Mouse (Mus musculus) forebrain, embryonic 16.5 days (tissue): ENCODE data around the gene Btnl10. TPM values are rescaled to one million over a fixed set of nuclear protein-coding genes. Genes with fewer than 3 reads are reported as not detected.

Source experiments
- ATAC-seq: fragments of 200-750 bp; cut with Nextera tagmentation; 2 replicates; pipeline ENCODE4 v1.8.0; 2017; ENCODE audit warnings: mild to moderate bottlenecking, moderate library complexity
- H3K27ac ChIP-seq: fragments of 300-500 bp; sonication (generic); 2 replicates; pipeline ENCODE4 v1.5.1; 2014; ENCODE audit warnings: low read length, control low read depth
- H3K27me3 ChIP-seq: fragments of 300-500 bp; sonication (generic); replicated peaks from 2 replicates; pipeline ENCODE4 v1.6.1; 2014; ENCODE audit warnings: low read length; ENCODE audit not compliant: control insufficient read depth, insufficient read depth
- H3K36me3 ChIP-seq: fragments of 300-500 bp; sonication (generic); 2 replicates; pipeline ENCODE4 v1.6.1; 2014; ENCODE audit not compliant: control insufficient read depth, insufficient read depth
- H3K4me1 ChIP-seq: fragments of 300-500 bp; sonication (generic); replicated peaks from 2 replicates; pipeline ENCODE4 v1.6.1; 2014; ENCODE audit warnings: low read length; ENCODE audit not compliant: control insufficient read depth, insufficient read depth
- H3K4me2 ChIP-seq: fragments of 300-500 bp; sonication (generic); 2 replicates; pipeline ENCODE4 v1.6.1; 2014; ENCODE audit warnings: mild to moderate bottlenecking, low read length, control low read depth
- H3K4me3 ChIP-seq: fragments of 300-500 bp; sonication (generic); replicated peaks from 2 replicates; pipeline ENCODE4 v1.5.1; 2014; ENCODE audit warnings: mild to moderate bottlenecking, low read length, control low read depth
- H3K9ac ChIP-seq: fragments of 300-500 bp; sonication (generic); replicated peaks from 2 replicates; pipeline ENCODE4 v1.6.1; 2014; ENCODE audit warnings: low read depth, low read length, control low read depth
- H3K9me3 ChIP-seq: fragments of 300-500 bp; sonication (generic); 2 replicates; pipeline ENCODE4 v1.6.1; 2016; ENCODE audit warnings: low read length; ENCODE audit not compliant: control insufficient read depth
- WGBS: fragments of 180-500 bp; shearing (Covaris S2); extraction: QIAGEN DNeasy Blood & Tissue Kit; methylation state at CpG from one replicate; pipeline ENCODE4 v1.1.7; 2014; 5-methylcytosine and 5-hydroxymethylcytosine counted together
- polyA plus RNA-seq: library from polyadenylated mRNA; unstranded; fragments of >200 nt; fragmentation: Nextera tagmentation; extraction: Ambion mirVana; gene quantifications from 2 replicates; pipeline ENCODE4 v1.2.1, GENCODE M21; 2015

Btnl10 gene
- polyA plus RNA-seq, 1 experiment from 2014 or later: not detected

- ATAC-seq: no peak
- Histone ChIP-seq H3K4me3 (no peak overlapping the region), H3K4me1 (peaks cover 12% of the 10 kb centered on the region), H3K27ac (no peak overlapping the region), H3K4me2 (no peak overlapping the region), H3K9me3 (no peaks in the 10 kb centered on the region), H3K9ac (no peak overlapping the region), H3K27me3 (no peaks in the 10 kb centered on the region), H3K36me3 (no peaks in the 10 kb centered on the region)
- 87% methylated on average over 7 of the region's 7 CpGs for WGBS
Measured at GRCm38 (mm10) chr11:58964216-58964615, 46.5 kb downstream of the Btnl10 start.

- Histone ChIP-seq H3K36me3 (0 out of 2 replicates have a peak, but pooled peaks cover under 1% of the 10 kb centered on the region), H3K4me1 (peaks cover 5% of the 10 kb centered on the region; the same call in 1 of the 2 replicates), H3K9me3 (no peaks in the 10 kb centered on the region), H3K4me3 (no peak overlapping the region), H3K4me2 (no peak overlapping the region), H3K27me3 (no peaks in the 10 kb centered on the region), H3K9ac (no peak overlapping the region), H3K27ac (no peak overlapping the region)
- ATAC-seq: no peak
- WGBS: 55% methylated on average over 12 of the region's 12 CpGs
Measured at GRCm38 (mm10) chr11:58965001-58965760, 47.5 kb downstream of the Btnl10 start.

- 94% methylated on average over 1 of the region's 1 CpGs for WGBS
- Histone ChIP-seq H3K36me3 (0 out of 2 replicates have a peak, but pooled peaks cover 5% of the 10 kb centered on the region), H3K4me3 (no peak overlapping the region), H3K9ac (no peak overlapping the region), H3K4me1 (0 out of 2 replicates have a peak, but pooled peaks cover 3% of the 10 kb centered on the region), H3K27ac (no peak overlapping the region), H3K27me3 (no peaks in the 10 kb centered on the region), H3K4me2 (no peak overlapping the region), H3K9me3 (no peaks in the 10 kb centered on the region)
- ATAC-seq: no peak
Measured at GRCm38 (mm10) chr11:58967346-58967745, 49.6 kb downstream of the Btnl10 start.

GRCm38 (mm10) chr11:58968551-58968950 is 50.8 kb downstream of the Btnl10 start:
- 0 out of 2 replicates have a peak, but pooled peaks cover 5% of the 10 kb centered on the region for H3K36me3 ChIP-seq
- no peak for ATAC-seq
- H3K4me2 ChIP-seq: no peak overlapping the region

GRCm38 (mm10) chr11:58969027-58969426 is 51.3 kb downstream of the Btnl10 start:
- ATAC-seq: no peak

More at GRCm38 (mm10) chr11:58968551-58968950, 50.8 kb downstream of the Btnl10 start:
- WGBS: 86% methylated on average over 7 of the region's 7 CpGs
- H3K27ac ChIP-seq: no peak overlapping the region
- H3K27me3 ChIP-seq: no peaks in the 10 kb centered on the region
- H3K9ac ChIP-seq: no peak overlapping the region
- no peak overlapping the region for H3K4me3 ChIP-seq
- H3K9me3 ChIP-seq: no peaks in the 10 kb centered on the region
- H3K4me1 ChIP-seq: 0 out of 2 replicates have a peak, but pooled peaks cover 3% of the 10 kb centered on the region

GRCm38 (mm10) chr11:58969659-58970058 is 52.0 kb downstream of the Btnl10 start:
- H3K9ac ChIP-seq: no peak overlapping the region
- H3K27ac ChIP-seq: no peak overlapping the region
- WGBS: 77% methylated on average over 6 of the region's 6 CpGs
- H3K27me3 ChIP-seq: no peaks in the 10 kb centered on the region
- H3K4me2 ChIP-seq: no peak overlapping the region
- 0 out of 2 replicates have a peak, but pooled peaks cover 5% of the 10 kb centered on the region for H3K36me3 ChIP-seq
- H3K4me3 ChIP-seq: no peak overlapping the region
- H3K9me3 ChIP-seq: no peaks in the 10 kb centered on the region
- ATAC-seq: no peak
- H3K4me1 ChIP-seq: 0 out of 2 replicates have a peak, but pooled peaks cover 2% of the 10 kb centered on the region

More at GRCm38 (mm10) chr11:58969027-58969426, 51.3 kb downstream of the Btnl10 start:
- Histone ChIP-seq H3K36me3 (0 out of 2 replicates have a peak, but pooled peaks cover 5% of the 10 kb centered on the region), H3K27me3 (no peaks in the 10 kb centered on the region), H3K4me1 (0 out of 2 replicates have a peak, but pooled peaks cover 2% of the 10 kb centered on the region), H3K4me2 (no peak overlapping the region), H3K4me3 (no peak overlapping the region), H3K9me3 (no peaks in the 10 kb centered on the region), H3K9ac (no peak overlapping the region), H3K27ac (no peak overlapping the region)
- WGBS: 82% methylated on average over 8 of the region's 8 CpGs

- no peak overlapping the region for H3K9ac ChIP-seq
- ATAC-seq: no peak
- no peak overlapping the region for H3K4me2 ChIP-seq
- 0 out of 2 replicates have a peak, but pooled peaks cover 5% of the 10 kb centered on the region for H3K36me3 ChIP-seq
- no peaks in the 10 kb centered on the region for H3K27me3 ChIP-seq
- 88% methylated on average over 21 of the region's 21 CpGs for WGBS
- no peaks in the 10 kb centered on the region for H3K9me3 ChIP-seq
- no peak overlapping the region for H3K27ac ChIP-seq
- H3K4me3 ChIP-seq: no peak overlapping the region
- peaks cover 10% of the 10 kb centered on the region for H3K4me1 ChIP-seq
Measured at GRCm38 (mm10) chr11:58970831-58971530, 53.3 kb downstream of the Btnl10 start.

- Histone ChIP-seq H3K4me3 (no peak overlapping the region), H3K4me2 (no peak overlapping the region), H3K9me3 (no peaks in the 10 kb centered on the region), H3K4me1 (peaks cover 11% of the 10 kb centered on the region), H3K27ac (no peak overlapping the region), H3K36me3 (0 out of 2 replicates have a peak, but pooled peaks cover 5% of the 10 kb centered on the region), H3K9ac (no peak overlapping the region), H3K27me3 (no peaks in the 10 kb centered on the region)
- 95% methylated on average over 3 of the region's 3 CpGs for WGBS
- no peak for ATAC-seq
Measured at GRCm38 (mm10) chr11:58971796-58972195, 54.1 kb downstream of the Btnl10 start.

GRCm38 (mm10) chr11:58974414-58974813 is 56.7 kb downstream of the Btnl10 start:
- no peak overlapping the region for H3K4me2 ChIP-seq
- 85% methylated on average over 3 of the region's 3 CpGs for WGBS
- H3K27ac ChIP-seq: no peak overlapping the region
- H3K9me3 ChIP-seq: no peaks in the 10 kb centered on the region
- H3K9ac ChIP-seq: no peak overlapping the region
- H3K36me3 ChIP-seq: 0 out of 2 replicates have a peak, but pooled peaks cover 5% of the 10 kb centered on the region
- ATAC-seq: no peak
- H3K27me3 ChIP-seq: no peaks in the 10 kb centered on the region
- peaks cover 25% of the 10 kb centered on the region for H3K4me1 ChIP-seq
- H3K4me3 ChIP-seq: no peak overlapping the region
